Mouse (Mus musculus) heart, postnatal 0 days (tissue): ENCODE results near the gene Capza2.

ENCODE experiments used
- CTCF ChIP-seq: IDR thresholded peaks from 2 replicates; pipeline ENCODE4 v1.5.1; 2016; ENCODE audit warnings: antibody characterized with exemption, control low read depth, low read depth
- EP300 ChIP-seq: IDR thresholded peaks from 2 replicates; pipeline ENCODE4 v1.6.1; 2016; ENCODE audit warnings: antibody characterized with exemption, low read depth

DNA sequence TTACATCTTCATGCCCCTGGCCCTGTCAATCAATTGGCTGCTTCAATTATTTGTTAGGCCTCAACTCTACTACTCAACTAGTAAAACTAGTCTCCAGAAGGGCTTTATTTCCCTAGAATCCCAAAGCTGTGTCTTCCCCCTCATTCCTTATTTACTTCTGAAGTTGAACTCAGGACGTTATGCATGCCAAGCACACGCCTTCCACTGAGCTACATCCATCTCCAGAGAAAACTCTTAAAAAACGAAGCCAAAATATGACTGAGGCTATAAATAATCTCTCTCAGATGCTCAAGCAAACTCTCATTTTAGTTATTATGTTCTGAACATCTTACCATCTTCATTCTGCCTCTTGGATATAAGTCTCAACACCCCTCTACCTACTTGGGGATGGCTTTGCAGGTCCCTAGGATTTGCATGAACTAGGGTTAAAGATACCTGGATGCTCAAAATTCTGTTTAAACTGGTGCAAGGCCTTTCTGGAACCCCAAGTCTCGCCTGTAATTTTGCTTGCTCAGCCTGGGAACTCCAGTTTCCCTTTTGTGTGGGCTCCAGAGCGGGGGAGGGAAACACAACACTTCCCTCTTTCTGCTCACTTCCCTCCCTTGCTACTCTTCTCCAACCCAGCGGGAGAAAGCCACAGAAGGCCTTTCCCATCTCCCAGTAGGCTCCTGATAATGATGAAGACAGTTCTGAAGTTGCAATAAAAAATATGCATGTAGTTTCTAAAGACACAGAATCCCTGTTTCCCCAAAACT is 7.2 kb upstream of the Capza2 start:
- TF ChIP-seq CTCF = no peak
- no peak for TF ChIP-seq EP300
